Mouse (Mus musculus) forebrain, embryonic 13.5 days (tissue): ENCODE measurements at regions not wholly inside any gene's neighbourhood (a gene's known extent, or its start where the extent isn't known, plus 50 kb on each side); places are given as distances from the start of the nearest gene placed in this dataset.
A peak's percentile ranks its signal among the peaks of the same experiment; 100 is the strongest.

Experiments used
- ATAC-seq: fragments of 200-750 bp; cut with Nextera tagmentation; 2 replicates; pipeline ENCODE4 v1.8.0; 2017
- H3K27ac ChIP-seq: fragments of 300-500 bp; sonication (generic); 2 replicates; pipeline ENCODE4 v1.5.1; 2015; ENCODE audit warnings: inconsistent platforms, mild to moderate bottlenecking, moderate library complexity
- H3K27me3 ChIP-seq: fragments of 300-500 bp; sonication (generic); 2 replicates; pipeline ENCODE4 v1.6.1; 2015; ENCODE audit warnings: mild to moderate bottlenecking, inconsistent platforms
- H3K36me3 ChIP-seq: fragments of 300-500 bp; sonication (generic); 2 replicates; pipeline ENCODE4 v1.6.1; 2015; ENCODE audit warnings: mild to moderate bottlenecking, inconsistent platforms; ENCODE audit not compliant: poor library complexity, severe bottlenecking
- H3K4me1 ChIP-seq: fragments of 300-500 bp; sonication (generic); 2 replicates; pipeline ENCODE4 v1.6.1; 2015; ENCODE audit warnings: inconsistent platforms
- H3K4me2 ChIP-seq: fragments of 300-500 bp; sonication (generic); 2 replicates; pipeline ENCODE4 v1.6.1; 2015; ENCODE audit warnings: inconsistent platforms, mild to moderate bottlenecking, moderate library complexity
- H3K4me3 ChIP-seq: fragments of 300-500 bp; sonication (generic); 2 replicates; pipeline ENCODE4 v1.5.1; 2015; ENCODE audit warnings: mild to moderate bottlenecking, inconsistent platforms
- H3K9ac ChIP-seq: fragments of 300-500 bp; sonication (generic); 2 replicates; pipeline ENCODE4 v1.6.1; 2015; ENCODE audit warnings: mild to moderate bottlenecking, inconsistent platforms
- H3K9me3 ChIP-seq: fragments of 300-500 bp; sonication (generic); replicated peaks from 2 replicates; pipeline ENCODE4 v1.6.1; 2016; ENCODE audit warnings: inconsistent platforms
- WGBS: fragments of 180-500 bp; shearing (Covaris S2); methylation state at CpG from one replicate; pipeline ENCODE4 v1.1.7; 2015; 5-methylcytosine and 5-hydroxymethylcytosine counted together

DNA sequence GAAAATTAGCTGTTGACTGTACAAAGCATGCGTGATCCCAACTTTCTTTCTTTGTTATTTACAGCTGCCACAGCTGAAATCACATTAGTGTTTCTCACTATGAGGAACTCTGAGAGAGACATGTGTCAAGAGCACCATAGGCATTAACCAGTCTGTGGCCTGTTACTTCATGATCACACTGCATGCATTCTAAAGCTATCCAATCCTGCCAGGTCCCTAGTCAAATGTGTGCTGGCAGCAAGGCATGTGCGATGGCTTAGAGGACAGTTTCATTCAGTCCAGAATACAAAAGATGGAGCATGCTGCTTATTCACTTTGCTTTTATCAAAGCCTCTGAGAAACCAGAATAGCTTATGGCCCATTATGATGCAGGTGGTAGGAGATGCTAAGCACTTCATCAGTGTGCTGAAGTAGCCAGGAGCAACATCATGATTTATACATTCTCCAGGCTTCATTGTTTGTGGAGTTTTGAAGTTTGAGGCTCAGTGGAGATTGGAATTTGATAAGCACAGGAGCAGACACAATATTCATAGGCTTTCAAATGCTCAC is 882.9 kb upstream of the Lrrn3 start:
- Histone ChIP-seq H3K9me3 (no peaks in the 10 kb centered on the region), H3K36me3 (no peaks in the 10 kb centered on the region), H3K4me3 (no peak overlapping the region), H3K4me2 (no peak overlapping the region), H3K9ac (no peak overlapping the region), H3K4me1 (no peaks in the 10 kb centered on the region), H3K27me3 (no peaks in the 10 kb centered on the region), H3K27ac (no peak overlapping the region)
- ATAC-seq, result peak; percentile 69
- 51% methylated on average over 2 of the region's 2 CpGs for WGBS

- Histone ChIP-seq H3K4me1 (no peaks in the 10 kb centered on the region), H3K27ac (no peak overlapping the region), H3K36me3 (no peaks in the 10 kb centered on the region), H3K4me2 (no peak overlapping the region), H3K27me3 (no peaks in the 10 kb centered on the region), H3K9me3 (no peaks in the 10 kb centered on the region), H3K9ac (no peak overlapping the region), H3K4me3 (no peak overlapping the region)
- ATAC-seq, result no peak
- 79% methylated on average over 3 of the region's 3 CpGs for WGBS
Measured at GRCm38 (mm10) chr12:42338996-42339680, 852.9 kb upstream of the Lrrn3 start.

DNA sequence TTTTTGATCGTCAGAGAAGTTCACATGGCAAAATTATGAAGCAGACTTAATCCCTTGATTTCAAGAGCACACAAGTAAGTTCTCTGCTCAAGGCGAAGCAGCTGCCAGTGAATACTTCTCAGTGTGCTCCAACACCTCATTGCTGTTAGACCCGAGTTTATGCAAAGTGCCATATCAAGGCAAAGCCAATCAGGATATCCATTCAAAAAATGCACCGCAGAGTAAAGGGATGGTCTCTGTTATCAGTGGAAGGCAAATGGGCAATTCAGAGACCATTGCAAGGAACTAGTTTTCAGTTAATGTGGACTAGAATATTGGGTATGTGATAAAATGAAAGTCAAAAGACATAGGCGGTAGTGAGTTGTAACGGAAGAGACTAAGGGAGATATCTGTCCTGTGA is 820.2 kb upstream of the Lrrn3 start:
- ATAC-seq, result no peak
- H3K27me3 ChIP-seq, result no peaks in the 10 kb centered on the region
- no peaks in the 10 kb centered on the region for H3K4me1 ChIP-seq
- no peaks in the 10 kb centered on the region for H3K36me3 ChIP-seq
- no peak overlapping the region for H3K27ac ChIP-seq
- H3K4me3 ChIP-seq, result no peak overlapping the region
- H3K9ac ChIP-seq, result no peak overlapping the region
- WGBS, result 88% methylated on average over 6 of the region's 6 CpGs
- H3K4me2 ChIP-seq, result no peak overlapping the region
- no peaks in the 10 kb centered on the region for H3K9me3 ChIP-seq

DNA sequence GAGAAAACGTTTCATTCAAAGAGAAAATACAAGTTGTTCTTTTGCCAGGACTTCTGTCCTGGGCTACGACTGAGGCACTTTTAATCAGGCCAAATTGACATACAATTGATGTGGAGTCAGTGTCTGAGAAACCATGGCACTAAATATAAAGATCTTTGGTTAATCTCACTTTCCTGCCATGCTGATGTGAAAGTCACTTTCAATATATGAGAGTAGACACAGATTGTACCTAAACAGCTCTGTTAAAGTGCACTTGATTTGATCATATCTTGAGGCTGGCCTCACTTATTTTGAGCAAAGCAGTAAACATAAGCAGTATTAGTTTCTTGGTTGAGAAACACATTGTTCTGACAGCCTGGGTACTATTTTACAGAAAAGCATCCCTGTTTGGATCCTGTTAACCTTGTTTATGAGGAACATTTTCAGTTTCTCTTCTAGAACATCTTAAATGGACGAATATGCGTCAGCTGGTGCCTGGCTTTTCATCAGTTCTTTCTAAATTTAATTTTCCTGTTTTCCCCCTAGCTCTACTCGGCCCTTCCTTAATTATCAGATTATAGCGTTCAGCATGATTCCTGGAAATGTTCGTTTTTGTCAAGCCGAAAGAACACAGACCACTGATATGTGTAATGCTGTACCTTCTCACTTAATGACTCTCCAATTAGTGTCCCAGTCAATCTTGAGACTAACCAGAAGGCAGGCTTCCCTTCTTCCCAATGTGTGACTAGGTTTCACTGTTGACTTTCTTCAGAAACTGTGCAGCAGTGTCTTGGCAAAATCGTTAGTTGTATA is 791.2 kb upstream of the Lrrn3 start:
- Histone ChIP-seq H3K4me1 (no peaks in the 10 kb centered on the region), H3K27me3 (no peaks in the 10 kb centered on the region), H3K4me3 (no peak overlapping the region), H3K9me3 (no peaks in the 10 kb centered on the region), H3K4me2 (no peak overlapping the region), H3K9ac (no peak overlapping the region), H3K36me3 (no peaks in the 10 kb centered on the region), H3K27ac (no peak overlapping the region)
- no peak for ATAC-seq
- WGBS, result 80% methylated on average over 9 of the region's 9 CpGs

- no peak for ATAC-seq
Measured at GRCm38 (mm10) chr12:42250410-42250809, 764.2 kb upstream of the Lrrn3 start.

DNA sequence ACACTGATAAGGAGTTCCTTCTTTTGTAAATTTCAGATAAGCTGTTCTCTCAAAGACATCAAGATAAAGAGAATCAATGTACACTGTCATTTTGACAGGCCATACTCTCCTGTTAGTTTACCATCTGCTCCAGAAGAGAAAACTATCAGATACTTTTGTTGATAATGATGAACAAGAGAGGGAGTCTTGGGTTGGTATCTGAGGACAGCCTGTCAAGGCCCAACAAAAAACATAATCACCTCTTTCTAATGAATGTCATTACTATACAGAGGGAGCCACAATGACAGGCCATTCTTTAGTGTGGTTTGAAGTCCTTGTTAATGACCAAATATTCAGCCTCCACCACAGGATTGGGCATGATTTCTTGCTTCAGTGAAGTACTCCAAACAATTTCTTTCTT is 743.0 kb upstream of the Lrrn3 start:
- Histone ChIP-seq H3K4me2 (no peak overlapping the region), H3K27ac (no peak overlapping the region), H3K9me3 (no peaks in the 10 kb centered on the region), H3K4me3 (no peak overlapping the region), H3K9ac (no peak overlapping the region), H3K36me3 (no peaks in the 10 kb centered on the region), H3K4me1 (no peaks in the 10 kb centered on the region), H3K27me3 (no peaks in the 10 kb centered on the region)
- ATAC-seq, result no peak

More at GRCm38 (mm10) chr12:42250410-42250809, 764.2 kb upstream of the Lrrn3 start:
- Histone ChIP-seq H3K36me3 (no peaks in the 10 kb centered on the region), H3K27ac (no peak overlapping the region), H3K9ac (no peak overlapping the region), H3K4me2 (no peak overlapping the region), H3K27me3 (no peaks in the 10 kb centered on the region), H3K4me1 (no peaks in the 10 kb centered on the region), H3K9me3 (no peaks in the 10 kb centered on the region), H3K4me3 (no peak overlapping the region)

- Histone ChIP-seq H3K4me2 (no peak overlapping the region), H3K27ac (no peak overlapping the region), H3K4me3 (no peak overlapping the region), H3K4me1 (no peaks in the 10 kb centered on the region), H3K27me3 (no peaks in the 10 kb centered on the region), H3K9me3 (no peaks in the 10 kb centered on the region), H3K9ac (no peak overlapping the region), H3K36me3 (no peaks in the 10 kb centered on the region)
- ATAC-seq, result no peak
- 87% methylated on average over 1 of the region's 1 CpGs for WGBS
Measured at GRCm38 (mm10) chr12:42181646-42182045, 695.4 kb upstream of the Lrrn3 start.

- Histone ChIP-seq H3K9ac (no peak overlapping the region), H3K36me3 (no peaks in the 10 kb centered on the region), H3K4me1 (no peaks in the 10 kb centered on the region), H3K4me3 (no peak overlapping the region), H3K9me3 (no peaks in the 10 kb centered on the region), H3K27ac (no peak overlapping the region), H3K4me2 (no peak overlapping the region), H3K27me3 (no peaks in the 10 kb centered on the region)
- peak; percentile 78 for ATAC-seq
- 48% methylated on average over 1 of the region's 1 CpGs for WGBS
Measured at GRCm38 (mm10) chr12:42179947-42180669, 693.9 kb upstream of the Lrrn3 start.

DNA sequence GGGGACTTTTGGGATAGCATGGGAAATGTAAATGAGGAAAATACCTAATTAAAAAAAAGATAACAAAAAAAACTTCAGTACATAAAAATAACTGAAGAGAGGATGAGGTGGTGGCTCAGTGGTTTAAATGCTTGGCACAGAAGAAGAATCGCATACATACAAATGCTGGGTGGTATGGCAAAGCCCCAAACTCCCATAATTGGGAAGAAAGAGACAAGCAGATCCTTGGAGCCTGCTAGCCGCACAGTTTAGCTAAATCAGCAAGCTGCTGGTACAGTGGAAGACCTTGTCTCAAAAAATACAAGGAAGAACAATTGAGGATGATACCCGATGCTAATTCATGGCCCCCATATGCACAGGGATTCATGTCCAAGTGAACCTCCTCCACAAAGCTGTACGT is 661.7 kb upstream of the Lrrn3 start:
- Histone ChIP-seq H3K9ac (no peak overlapping the region), H3K9me3 (no peaks in the 10 kb centered on the region), H3K27ac (no peak overlapping the region), H3K4me1 (no peaks in the 10 kb centered on the region), H3K27me3 (no peaks in the 10 kb centered on the region), H3K4me3 (no peak overlapping the region), H3K36me3 (no peaks in the 10 kb centered on the region), H3K4me2 (no peak overlapping the region)
- 87% methylated on average over 4 of the region's 4 CpGs for WGBS
- no peak for ATAC-seq

- no peak overlapping the region for H3K9ac ChIP-seq
- no peak overlapping the region for H3K4me2 ChIP-seq
- peak; percentile 63 for ATAC-seq
- H3K4me1 ChIP-seq, result peaks cover 15% of the 10 kb centered on the region
- no peaks in the 10 kb centered on the region for H3K9me3 ChIP-seq
- H3K27me3 ChIP-seq, result no peaks in the 10 kb centered on the region
- H3K36me3 ChIP-seq, result no peaks in the 10 kb centered on the region
- 51% methylated on average over 3 of the region's 3 CpGs for WGBS
- no peak overlapping the region; the same call in 1 of the 2 replicates for H3K27ac ChIP-seq
- H3K4me3 ChIP-seq, result no peak overlapping the region
Measured at GRCm38 (mm10) chr12:42138694-42139442, 652.6 kb upstream of the Lrrn3 start.

GRCm38 (mm10) chr12:42138177-42138576 is 651.9 kb upstream of the Lrrn3 start:
- Histone ChIP-seq H3K36me3 (no peaks in the 10 kb centered on the region), H3K27me3 (no peaks in the 10 kb centered on the region), H3K27ac (peak overlapping the region; percentile 46), H3K4me1 (peaks cover 15% of the 10 kb centered on the region), H3K4me2 (no peak overlapping the region), H3K9ac (no peak overlapping the region), H3K4me3 (no peak overlapping the region), H3K9me3 (no peaks in the 10 kb centered on the region)
- peak; percentile 70 for ATAC-seq
- 43% methylated on average over 5 of the region's 5 CpGs for WGBS
